Mouse (Mus musculus): ENCODE measurements around the gene Spcs2. TPM values are rescaled to one million over a fixed set of nuclear protein-coding genes. Genes with fewer than 3 reads are reported as not detected.
A peak's percentile ranks its signal among the peaks of the same experiment; 100 is the strongest.

Spcs2 gene
- polyA plus RNA-seq, 1 experiment from 2014 or later, result 220 TPM

GRCm38 (mm10) chr7:99838241-99838640 lies 25.0 kb downstream of the Spcs2 start:
- Histone ChIP-seq H3K9ac (no peak overlapping the region), H3K36me3 (peaks cover 51% of the 10 kb centered on the region), H3K9me3 (replicated peaks) (no peaks in the 10 kb centered on the region), H3K4me2 (no peak overlapping the region), H3K4me3 (no peak overlapping the region), H3K27ac (ENCODE audit: poor library complexity, severe bottlenecking) (peak overlapping the region; percentile 50; the same call in 1 of the 2 replicates), H3K4me1 (replicated peaks) (peaks cover 35% of the 10 kb centered on the region), H3K27me3 (replicated peaks) (no peaks in the 10 kb centered on the region)
- ATAC-seq (ENCODE audit: insufficient number of reproducible peaks, low FRiP score), result no peak
- 92% methylated on average over 3 of the region's 3 CpGs for WGBS

GRCm38 (mm10) chr7:99837358-99838071 lies 25.7 kb downstream of the Spcs2 start:
- no peak overlapping the region for H3K4me3 ChIP-seq
- no peaks in the 10 kb centered on the region for H3K27me3 ChIP-seq (replicated peaks)
- no peak overlapping the region for H3K4me2 ChIP-seq
- H3K36me3 ChIP-seq, result peaks cover 43% of the 10 kb centered on the region
- H3K27ac ChIP-seq (ENCODE audit: poor library complexity, severe bottlenecking), result peak overlapping the region; percentile 50
- ATAC-seq (ENCODE audit: insufficient number of reproducible peaks, low FRiP score), result no peak
- H3K9ac ChIP-seq, result no peak overlapping the region
- H3K4me1 ChIP-seq (replicated peaks), result peaks cover 35% of the 10 kb centered on the region
- H3K9me3 ChIP-seq (replicated peaks), result no peaks in the 10 kb centered on the region
- WGBS, result 56% methylated on average over 6 of the region's 6 CpGs

DNA sequence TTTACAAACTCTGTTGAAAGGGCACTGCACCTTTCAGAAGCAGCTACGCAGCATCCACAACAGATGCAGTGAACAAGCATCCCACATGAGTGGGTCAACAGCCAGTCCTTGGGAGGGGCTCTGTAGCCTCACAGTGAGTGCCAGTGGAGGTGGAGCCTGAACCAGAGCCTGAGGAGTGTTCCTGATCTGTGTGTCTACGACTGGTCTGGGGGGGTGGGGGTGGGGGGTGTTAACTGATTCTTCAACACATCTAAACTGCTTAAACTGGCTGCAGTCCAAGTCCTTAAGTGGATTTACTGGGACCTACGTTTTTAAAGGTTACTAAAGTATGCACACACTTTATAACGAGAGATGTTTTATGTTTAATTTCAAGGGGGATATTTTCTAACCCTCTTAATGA lies 26.5 kb downstream of the Spcs2 start:
- H3K9ac ChIP-seq, result no peak overlapping the region
- H3K4me1 ChIP-seq (replicated peaks), result peaks cover 35% of the 10 kb centered on the region
- H3K9me3 ChIP-seq (replicated peaks), result no peaks in the 10 kb centered on the region
- 0 out of 2 replicates have a peak, but pooled peaks have one; percentile 55 for ATAC-seq (ENCODE audit: insufficient number of reproducible peaks, low FRiP score)
- H3K27ac ChIP-seq (ENCODE audit: poor library complexity, severe bottlenecking), result peak overlapping the region; percentile 29; the same call in 1 of the 2 replicates
- H3K4me2 ChIP-seq, result no peak overlapping the region
- no peaks in the 10 kb centered on the region for H3K27me3 ChIP-seq (replicated peaks)
- peaks cover 37% of the 10 kb centered on the region for H3K36me3 ChIP-seq
- H3K4me3 ChIP-seq, result no peak overlapping the region
- 32% methylated on average over 4 of the region's 4 CpGs for WGBS

GRCm38 (mm10) chr7:99834314-99834853 lies 28.9 kb downstream of the Spcs2 start:
- Histone ChIP-seq H3K9ac (no peak overlapping the region), H3K9me3 (replicated peaks) (no peaks in the 10 kb centered on the region)
- WGBS, result 88% methylated on average over 5 of the region's 5 CpGs

DNA sequence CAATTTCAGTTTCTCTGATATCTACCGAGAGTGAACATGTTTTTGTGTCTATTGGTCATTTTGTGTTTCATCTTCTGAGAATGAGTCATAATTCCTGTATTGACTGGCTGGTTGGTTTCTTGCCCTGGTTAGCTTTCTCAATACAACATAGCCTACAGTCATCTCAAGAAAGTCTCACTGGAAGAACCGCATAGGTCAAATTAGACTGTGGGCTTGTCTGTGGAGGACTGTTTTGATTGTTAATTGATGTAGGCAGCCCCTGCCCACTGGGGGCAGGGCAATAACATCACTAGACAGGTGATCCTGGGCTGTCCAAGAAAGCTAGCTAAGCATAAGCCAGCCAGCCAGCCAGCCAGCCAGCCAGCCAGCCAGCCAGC lies 29.4 kb downstream of the Spcs2 start:
- Histone ChIP-seq H3K27ac (ENCODE audit: poor library complexity, severe bottlenecking) (no peak overlapping the region), H3K4me3 (no peak overlapping the region), H3K27me3 (replicated peaks) (no peaks in the 10 kb centered on the region), H3K9me3 (replicated peaks) (no peaks in the 10 kb centered on the region), H3K9ac (no peak overlapping the region), H3K36me3 (peaks cover 11% of the 10 kb centered on the region), H3K4me2 (no peak overlapping the region), H3K4me1 (replicated peaks) (peaks cover 21% of the 10 kb centered on the region)
- 86% methylated on average over 2 of the region's 2 CpGs for WGBS
- no peak for ATAC-seq (ENCODE audit: insufficient number of reproducible peaks, low FRiP score)

More at GRCm38 (mm10) chr7:99834314-99834853, 28.9 kb downstream of the Spcs2 start:
- no peak overlapping the region for H3K27ac ChIP-seq (ENCODE audit: poor library complexity, severe bottlenecking)
- no peak overlapping the region for H3K4me2 ChIP-seq
- no peaks in the 10 kb centered on the region for H3K27me3 ChIP-seq (replicated peaks)
- peaks cover 16% of the 10 kb centered on the region for H3K36me3 ChIP-seq
- no peak overlapping the region for H3K4me3 ChIP-seq
- no peak for ATAC-seq (ENCODE audit: insufficient number of reproducible peaks, low FRiP score)
- H3K4me1 ChIP-seq (replicated peaks), result peaks cover 21% of the 10 kb centered on the region

DNA sequence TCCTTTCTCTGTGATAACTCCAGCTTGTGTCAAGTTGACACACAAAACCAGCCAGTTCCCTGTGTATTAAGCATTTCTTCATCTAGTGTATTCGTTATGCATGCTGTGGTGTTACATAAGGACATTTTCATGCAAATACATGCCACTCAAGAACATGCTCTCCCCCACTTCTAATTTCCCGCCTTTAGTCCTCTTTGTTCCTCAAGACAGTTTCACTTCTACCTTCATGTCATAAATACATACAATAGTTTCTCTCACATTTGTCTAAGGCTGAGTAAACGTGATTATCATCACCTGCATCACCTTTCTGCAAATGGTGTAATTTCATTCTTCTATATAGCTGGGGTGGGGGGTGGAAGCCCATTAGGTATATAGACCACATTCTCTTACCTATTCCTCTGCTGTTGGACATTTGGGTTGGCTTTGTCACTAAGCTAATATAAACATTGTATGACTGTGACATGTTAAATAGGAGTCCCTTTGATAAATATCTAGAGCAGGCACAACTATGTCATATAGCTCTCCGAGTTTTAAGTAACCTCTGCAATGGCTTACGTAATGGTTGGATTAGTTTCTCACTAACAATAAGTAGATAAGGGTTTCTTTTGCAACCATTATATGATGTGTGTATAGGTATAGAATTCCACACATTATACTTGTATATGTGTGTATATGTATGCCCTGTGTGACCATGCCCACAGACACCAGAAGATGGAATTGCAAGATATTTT lies 30.0 kb downstream of the Spcs2 start:
- no peak overlapping the region for H3K4me2 ChIP-seq
- H3K9me3 ChIP-seq (replicated peaks), result no peaks in the 10 kb centered on the region
- peaks cover 7% of the 10 kb centered on the region for H3K36me3 ChIP-seq
- peaks cover 20% of the 10 kb centered on the region for H3K4me1 ChIP-seq (replicated peaks)
- no peak overlapping the region for H3K9ac ChIP-seq
- 78% methylated on average over 5 of the region's 5 CpGs for WGBS
- no peak overlapping the region for H3K4me3 ChIP-seq
- no peaks in the 10 kb centered on the region for H3K27me3 ChIP-seq (replicated peaks)
- H3K27ac ChIP-seq (ENCODE audit: poor library complexity, severe bottlenecking), result no peak overlapping the region
- no peak for ATAC-seq (ENCODE audit: insufficient number of reproducible peaks, low FRiP score)

- peak; percentile 98 for ATAC-seq (ENCODE audit: insufficient number of reproducible peaks, low FRiP score)
- peak within 1 kb of the TSS; percentile 59 for H3K4me3 ChIP-seq
These were observed 35.1 kb downstream of the Spcs2 start, which contains the start of gene Neu3 for GRCm38 (mm10) chr7:99828083-99828570. Gene Neu3, minus strand, starts transcription at chr7:99828417.

DNA sequence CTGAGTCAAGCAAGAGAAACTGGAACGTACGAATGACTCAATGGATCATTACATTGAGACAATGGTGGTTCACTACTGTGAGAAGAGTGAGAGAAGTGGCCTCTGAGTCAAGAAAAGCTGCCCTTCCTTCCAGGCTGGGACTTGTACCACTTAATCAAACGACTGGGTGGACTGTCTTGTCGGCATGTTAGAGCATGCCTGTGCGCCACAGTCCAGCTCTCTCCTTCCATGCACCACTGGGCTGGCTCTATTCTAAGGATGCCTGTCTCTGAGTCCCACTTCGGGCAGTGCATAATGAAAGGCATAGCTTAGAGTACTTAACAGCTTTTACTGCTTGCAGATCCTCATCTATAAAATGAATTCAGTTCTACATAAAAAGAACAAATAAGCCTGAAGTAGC lies 37.2 kb downstream of the Spcs2 start:
- 54% methylated on average over 6 of the region's 6 CpGs for WGBS
- H3K4me3 ChIP-seq, result 0 out of 2 replicates have a peak overlapping the region, but pooled peaks have one; percentile 0

More at GRCm38 (mm10) chr7:99828083-99828570, 35.1 kb downstream of the Spcs2 start, which contains the start of gene Neu3:
- 0 out of 2 replicates have a peak, but pooled peaks cover 3% of the 10 kb centered on the region for H3K36me3 ChIP-seq
- no peaks in the 10 kb centered on the region for H3K9me3 ChIP-seq (replicated peaks)
- H3K27me3 ChIP-seq (replicated peaks), result no peaks in the 10 kb centered on the region
- WGBS, result under 1% methylated on average over 26 of the region's 26 CpGs
- peak within 1 kb of the TSS; percentile 80 for H3K9ac ChIP-seq
- H3K27ac ChIP-seq (ENCODE audit: poor library complexity, severe bottlenecking), result peak within 1 kb of the TSS; percentile 93
- H3K4me2 ChIP-seq, result peak within 1 kb of the TSS; percentile 71
- H3K4me1 ChIP-seq (replicated peaks), result peaks cover 30% of the 10 kb centered on the region

DNA sequence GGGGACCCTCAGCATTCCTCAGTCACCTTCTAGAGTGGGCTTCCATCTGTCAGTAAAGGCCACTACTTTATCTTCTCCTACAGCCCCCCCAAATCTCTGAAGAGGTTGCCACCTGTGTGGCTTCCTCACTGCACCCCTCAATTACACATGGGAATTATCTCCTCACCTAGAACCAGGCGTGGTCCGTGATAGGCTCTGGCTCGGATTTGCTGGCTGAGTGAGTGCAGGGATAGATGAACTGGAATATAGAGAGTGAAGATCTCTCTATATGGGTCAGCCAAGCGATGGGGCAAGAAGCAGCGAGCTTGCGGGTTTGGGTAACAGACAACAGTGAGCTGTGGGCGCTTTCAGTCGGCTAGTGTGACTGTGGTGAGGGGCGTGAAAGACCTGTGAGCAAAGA lies 37.8 kb downstream of the Spcs2 start:
- Histone ChIP-seq H3K36me3 (peaks cover 6% of the 10 kb centered on the region; the same call in 1 of the 2 replicates), H3K4me2 (peak overlapping the region; percentile 50), H3K27ac (ENCODE audit: poor library complexity, severe bottlenecking) (peak overlapping the region; percentile 45), H3K4me3 (0 out of 2 replicates have a peak overlapping the region, but pooled peaks have one; percentile 0), H3K9me3 (replicated peaks) (no peaks in the 10 kb centered on the region), H3K27me3 (replicated peaks) (no peaks in the 10 kb centered on the region), H3K9ac (no peak overlapping the region), H3K4me1 (replicated peaks) (peaks cover 46% of the 10 kb centered on the region)
- 52% methylated on average over 9 of the region's 9 CpGs for WGBS
- ATAC-seq (ENCODE audit: insufficient number of reproducible peaks, low FRiP score), result no peak

More for the DNA sequence above, 37.2 kb downstream of the Spcs2 start:
- no peaks in the 10 kb centered on the region for H3K27me3 ChIP-seq (replicated peaks)
- no peak overlapping the region for H3K27ac ChIP-seq (ENCODE audit: poor library complexity, severe bottlenecking)
- H3K9me3 ChIP-seq (replicated peaks), result no peaks in the 10 kb centered on the region
- no peak for ATAC-seq (ENCODE audit: insufficient number of reproducible peaks, low FRiP score)
- peak overlapping the region; percentile 50 for H3K4me2 ChIP-seq
- H3K4me1 ChIP-seq (replicated peaks), result peaks cover 46% of the 10 kb centered on the region
- H3K9ac ChIP-seq, result no peak overlapping the region
- peaks cover 6% of the 10 kb centered on the region; the same call in 1 of the 2 replicates for H3K36me3 ChIP-seq

DNA sequence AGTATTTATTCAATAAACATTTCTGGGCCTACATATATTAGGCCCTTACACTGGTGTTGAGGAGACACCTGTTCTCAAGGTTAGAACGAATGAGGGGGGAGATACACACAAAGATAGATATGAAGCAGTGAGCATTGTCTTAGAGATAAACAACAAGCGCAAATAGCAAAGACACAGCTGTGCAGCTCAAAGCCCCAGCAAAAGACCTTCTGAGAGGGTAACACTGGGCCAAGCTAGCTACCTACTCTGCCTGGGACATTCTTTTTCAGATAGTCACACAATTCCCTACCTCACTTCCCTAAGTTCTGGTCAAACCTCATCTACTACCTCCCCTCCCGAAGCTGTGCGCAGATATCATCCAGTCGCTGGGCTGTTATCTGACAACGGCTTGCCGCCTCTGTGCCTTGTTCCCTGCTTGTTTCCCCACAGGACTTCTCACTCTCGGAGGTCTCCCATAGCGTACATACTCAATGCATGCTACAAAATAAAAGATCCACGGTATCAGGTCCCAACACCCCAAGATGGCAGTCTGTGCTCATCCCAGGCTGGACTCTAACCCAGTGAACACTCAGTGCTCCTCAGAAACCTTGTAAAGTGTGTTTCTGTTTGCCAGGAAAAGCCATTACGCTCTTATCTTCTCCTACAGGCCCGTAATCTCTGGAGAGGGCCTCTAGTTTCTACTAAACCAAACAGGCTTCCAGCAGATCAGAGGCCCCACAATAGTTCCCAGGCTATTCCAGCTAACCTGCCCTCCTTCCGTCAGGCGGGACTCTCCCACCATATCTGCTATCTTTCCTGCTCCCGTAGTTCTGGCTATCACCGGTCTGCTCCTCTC lies 38.4 kb downstream of the Spcs2 start:
- Histone ChIP-seq H3K4me2 (peak overlapping the region; percentile 50), H3K4me1 (replicated peaks) (peaks cover 46% of the 10 kb centered on the region), H3K4me3 (peak overlapping the region; percentile 2; the same call in 1 of the 2 replicates), H3K9ac (no peak overlapping the region), H3K9me3 (replicated peaks) (no peaks in the 10 kb centered on the region), H3K36me3 (peaks cover 6% of the 10 kb centered on the region; the same call in 1 of the 2 replicates), H3K27ac (ENCODE audit: poor library complexity, severe bottlenecking) (peak overlapping the region; percentile 45), H3K27me3 (replicated peaks) (no peaks in the 10 kb centered on the region)
- WGBS, result 20% methylated on average over 16 of the region's 16 CpGs
- 0 out of 2 replicates have a peak, but pooled peaks have one; percentile 23 for ATAC-seq (ENCODE audit: insufficient number of reproducible peaks, low FRiP score)
